Mouse (Mus musculus): Measurements from ENCODE around the gene Atp2a2. TPM values are rescaled to one million over a fixed set of nuclear protein-coding genes. Genes with fewer than 3 reads are reported as not detected.

Atp2a2 gene
- total RNA-seq, 1 experiment = 372 TPM

DNA sequence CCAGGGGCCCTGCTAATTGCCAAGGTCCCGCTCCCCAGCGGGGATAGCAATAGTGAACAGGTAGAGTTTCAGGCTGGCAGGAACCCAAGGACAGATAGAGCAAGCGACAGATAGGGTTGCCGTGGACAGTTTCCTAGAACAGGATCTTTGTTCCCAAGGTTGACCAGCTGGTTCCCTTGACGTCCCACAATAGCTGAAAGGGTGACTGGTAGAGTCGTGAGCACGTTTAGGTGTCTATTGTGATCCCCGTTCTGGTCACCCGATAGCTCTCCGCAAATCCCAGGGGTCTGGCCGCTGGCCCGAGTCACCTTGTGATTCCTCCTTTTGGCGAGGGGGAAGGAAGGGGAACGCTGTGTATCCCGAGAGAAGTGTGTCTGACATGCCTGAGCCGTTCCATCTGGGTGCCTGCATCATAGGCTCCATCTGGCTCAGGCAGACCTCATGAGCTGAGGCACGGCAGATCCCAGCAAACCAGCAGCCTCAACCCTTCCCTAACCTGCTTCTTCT, 8.7 kb upstream of the Atp2a2 start:
- peak overlapping the region; percentile 9 for H3K27ac ChIP-seq (ENCODE audit: insufficient read depth, low read depth, low read length, poor library complexity, severe bottlenecking)
- TF ChIP-seq HCFC1 (IDR thresholded peaks at IDR 0.05; ENCODE audit: borderline replicate concordance, insufficient read depth, low read length) (no peak), ZC3H11A (IDR thresholded peaks at IDR 0.05; ENCODE audit: borderline replicate concordance, low read depth, low read length) (no peak), MAFK (IDR thresholded peaks at IDR 0.05; ENCODE audit: insufficient read depth, low read depth, low read length) (no peak)
- in situ Hi-C loops (cut with MboI; ENCODE audit: low sequenced_read_pairs in 2 of 2, unreplicated experiment in 2 of 2) = no loop called here
- peak overlapping the region; percentile 38 to 53 for H3K4me3 ChIP-seq (ENCODE audit: insufficient read depth in 1 of 2, low read depth in 1 of 2, low read length in 2 of 2, poor library complexity in 1 of 2, severe bottlenecking in 1 of 2)
- H3K36me3 ChIP-seq (ENCODE audit: control insufficient read depth, insufficient read depth, low read length, poor library complexity, severe bottlenecking) = no peaks in the 10 kb centered on the region
- no peaks in the 10 kb centered on the region for H3K9me3 ChIP-seq (ENCODE audit: control insufficient read depth, insufficient read depth, low read depth, low read length)
- peak overlapping the region; percentile 60; the same call in 1 of the 2 replicates for H3K9ac ChIP-seq (ENCODE audit: insufficient read depth, low read depth, low read length, poor library complexity, severe bottlenecking)
- H3K4me1 ChIP-seq (ENCODE audit: control insufficient read depth in 2 of 2, insufficient read depth in 2 of 2, low read length in 2 of 2, poor library complexity in 1 of 2) = peaks cover 12 to 26% of the 10 kb centered on the region in 2 experiments
- no peak for DNase-seq (ENCODE audit: low read depth, low spot score)

DNA sequence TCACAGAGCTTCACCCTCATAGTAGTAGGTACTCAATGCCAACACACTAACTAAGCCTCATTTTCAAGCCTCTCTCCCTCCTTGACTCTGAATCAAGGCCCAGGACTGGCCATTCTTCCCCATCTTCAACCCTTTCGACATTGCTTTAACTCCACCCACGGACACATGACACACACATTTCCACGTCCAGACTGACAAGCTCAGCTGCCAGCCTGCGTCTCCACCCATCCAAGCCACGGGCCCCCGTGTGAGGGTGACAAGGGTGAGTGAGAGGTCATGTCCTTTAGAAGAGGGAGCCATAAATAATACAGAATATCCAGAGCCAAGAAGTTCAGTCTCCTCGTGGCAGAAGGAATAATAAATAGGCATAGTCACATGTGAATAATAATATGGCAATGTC, 7.6 kb upstream of the Atp2a2 start:
- H3K9ac ChIP-seq (ENCODE audit: insufficient read depth, low read depth, low read length, poor library complexity, severe bottlenecking) = no peak overlapping the region
- H3K4me3 ChIP-seq (ENCODE audit: insufficient read depth in 1 of 2, low read depth in 1 of 2, low read length in 2 of 2, poor library complexity in 1 of 2, severe bottlenecking in 1 of 2) = no peak overlapping the region
- H3K36me3 ChIP-seq (ENCODE audit: control insufficient read depth, insufficient read depth, low read length, poor library complexity, severe bottlenecking) = no peaks in the 10 kb centered on the region
- in situ Hi-C loops (cut with MboI; ENCODE audit: low sequenced_read_pairs in 2 of 2, unreplicated experiment in 2 of 2) = no loop called here
- no peaks in the 10 kb centered on the region for H3K9me3 ChIP-seq (ENCODE audit: control insufficient read depth, insufficient read depth, low read depth, low read length)
- no peak for TF ChIP-seq ZC3H11A (IDR thresholded peaks at IDR 0.05; ENCODE audit: borderline replicate concordance, low read depth, low read length)
- no peak for TF ChIP-seq ZNF384 (IDR thresholded peaks at IDR 0.05; ENCODE audit: low read depth, low read length)
- no peak for TF ChIP-seq CHD2 (IDR thresholded peaks at IDR 0.05; ENCODE audit: low read depth, low read length)
- TF ChIP-seq HCFC1 (IDR thresholded peaks at IDR 0.05; ENCODE audit: borderline replicate concordance, insufficient read depth, low read length) = no peak
- TF ChIP-seq MAFK (IDR thresholded peaks at IDR 0.05; ENCODE audit: insufficient read depth, low read depth, low read length) = no peak
- peaks cover 14 to 26% of the 10 kb centered on the region in 2 experiments for H3K4me1 ChIP-seq (ENCODE audit: control insufficient read depth in 2 of 2, insufficient read depth in 2 of 2, low read length in 2 of 2, poor library complexity in 1 of 2)
- no peak overlapping the region for H3K27ac ChIP-seq (ENCODE audit: insufficient read depth, low read depth, low read length, poor library complexity, severe bottlenecking)
- no peak for DNase-seq (ENCODE audit: low read depth, low spot score)

DNA sequence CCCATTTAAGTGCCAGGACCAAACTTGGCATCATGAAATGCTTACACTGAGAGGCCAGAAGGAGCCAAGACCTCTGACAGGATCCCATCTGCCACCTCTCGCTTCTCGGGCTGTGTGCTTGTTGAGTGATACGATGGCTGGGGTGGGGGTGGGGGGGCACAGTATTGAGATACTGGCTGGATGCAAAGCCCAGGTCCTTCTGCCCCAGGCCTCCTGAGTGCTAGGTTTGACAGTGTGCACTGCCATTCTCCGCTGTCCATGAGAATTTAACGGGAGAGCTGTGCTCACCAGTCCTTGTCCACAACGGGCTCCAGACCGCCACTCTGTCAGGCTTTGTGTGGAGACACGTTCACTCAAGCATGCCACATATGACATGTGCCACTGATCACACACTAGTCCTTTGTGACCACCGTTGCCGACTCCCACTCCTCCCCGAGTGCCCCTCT, 6.9 kb upstream of the Atp2a2 start:
- Histone ChIP-seq H3K9me3 (ENCODE audit: control insufficient read depth, insufficient read depth, low read depth, low read length) (no peaks in the 10 kb centered on the region), H3K27ac (ENCODE audit: insufficient read depth, low read depth, low read length, poor library complexity, severe bottlenecking) (no peak overlapping the region; the same call in 1 of the 2 replicates), H3K9ac (ENCODE audit: insufficient read depth, low read depth, low read length, poor library complexity, severe bottlenecking) (no peak overlapping the region), H3K4me3 (ENCODE audit: insufficient read depth in 1 of 2, low read depth in 1 of 2, low read length in 2 of 2, poor library complexity in 1 of 2, severe bottlenecking in 1 of 2) (no peak overlapping the region), H3K4me1 (ENCODE audit: control insufficient read depth in 2 of 2, insufficient read depth in 2 of 2, low read length in 2 of 2, poor library complexity in 1 of 2) (peaks cover 14 to 26% of the 10 kb centered on the region in 2 experiments), H3K36me3 (ENCODE audit: control insufficient read depth, insufficient read depth, low read length, poor library complexity, severe bottlenecking) (no peaks in the 10 kb centered on the region)
- no peak for TF ChIP-seq CHD2 (IDR thresholded peaks at IDR 0.05; ENCODE audit: low read depth, low read length)
- no peak for TF ChIP-seq MAFK (IDR thresholded peaks at IDR 0.05; ENCODE audit: insufficient read depth, low read depth, low read length)
- TF ChIP-seq ZNF384 (IDR thresholded peaks at IDR 0.05; ENCODE audit: low read depth, low read length) = no peak
- in situ Hi-C loops (cut with MboI; ENCODE audit: low sequenced_read_pairs in 2 of 2, unreplicated experiment in 2 of 2) = no loop called here
- no peak for DNase-seq (ENCODE audit: low read depth, low spot score)

DNA sequence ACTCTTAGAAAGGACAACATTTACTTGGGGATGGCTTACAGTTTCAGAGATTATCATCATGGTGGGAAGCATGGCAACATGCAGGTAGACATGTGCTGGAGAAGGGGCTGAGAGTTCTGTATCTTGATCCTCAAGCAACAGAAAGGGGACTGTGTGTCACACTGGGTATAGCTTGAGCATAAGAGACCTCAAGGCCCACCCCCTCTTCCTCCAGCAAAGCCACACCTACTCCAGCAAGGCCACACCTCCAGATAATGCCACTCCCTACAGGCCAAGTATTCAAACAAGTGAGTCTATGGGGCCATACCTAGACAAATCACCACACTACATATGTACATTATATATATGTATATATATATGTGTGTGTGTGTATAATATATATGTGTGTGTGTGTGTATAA, 5.4 kb upstream of the Atp2a2 start:
- no peak overlapping the region for H3K27ac ChIP-seq (ENCODE audit: insufficient read depth, low read depth, low read length, poor library complexity, severe bottlenecking)
- H3K4me3 ChIP-seq (ENCODE audit: insufficient read depth in 1 of 2, low read depth in 1 of 2, low read length in 2 of 2, poor library complexity in 1 of 2, severe bottlenecking in 1 of 2) = no peak overlapping the region
- H3K9ac ChIP-seq (ENCODE audit: insufficient read depth, low read depth, low read length, poor library complexity, severe bottlenecking) = no peak overlapping the region
- no peak for DNase-seq (ENCODE audit: low read depth, low spot score)
- in situ Hi-C loops (cut with MboI; ENCODE audit: low sequenced_read_pairs in 2 of 2, unreplicated experiment in 2 of 2) = no loop called here
- no peaks in the 10 kb centered on the region for H3K9me3 ChIP-seq (ENCODE audit: control insufficient read depth, insufficient read depth, low read depth, low read length)
- H3K4me1 ChIP-seq (ENCODE audit: control insufficient read depth in 2 of 2, insufficient read depth in 2 of 2, low read length in 2 of 2, poor library complexity in 1 of 2) = peaks cover 14 to 25% of the 10 kb centered on the region in 2 experiments
- no peaks in the 10 kb centered on the region for H3K36me3 ChIP-seq (ENCODE audit: control insufficient read depth, insufficient read depth, low read length, poor library complexity, severe bottlenecking)
- TF ChIP-seq ZNF384 (IDR thresholded peaks at IDR 0.05; ENCODE audit: low read depth, low read length) (no peak), MAFK (IDR thresholded peaks at IDR 0.05; ENCODE audit: insufficient read depth, low read depth, low read length) (no peak)

DNA sequence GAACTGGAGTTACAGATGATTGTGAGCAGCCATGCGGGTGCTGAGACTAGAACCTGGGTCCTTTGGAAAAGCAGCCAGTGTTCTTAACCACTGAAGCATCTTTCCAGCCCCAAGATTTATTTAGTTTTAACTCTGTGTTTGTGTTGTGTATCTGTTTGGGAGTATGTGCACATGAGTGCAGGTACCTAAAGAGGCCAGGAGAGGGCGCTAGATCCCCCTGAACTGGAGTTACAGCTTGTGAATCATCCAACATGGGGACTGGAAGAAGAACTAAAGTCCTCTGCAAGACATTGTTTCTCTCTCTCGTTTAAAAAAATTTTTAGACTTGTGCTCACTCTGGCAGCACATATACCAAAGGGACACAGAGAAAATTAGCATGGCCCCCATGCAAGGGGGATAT, 4.4 kb upstream of the Atp2a2 start:
- in situ Hi-C loops (cut with MboI; ENCODE audit: low sequenced_read_pairs in 2 of 2, unreplicated experiment in 2 of 2) = no loop called here

More for the DNA sequence above, 4.4 kb upstream of the Atp2a2 start:
- no peaks in the 10 kb centered on the region for H3K36me3 ChIP-seq (ENCODE audit: control insufficient read depth, insufficient read depth, low read length, poor library complexity, severe bottlenecking)
- DNase-seq (ENCODE audit: low read depth, low spot score) = no peak
- TF ChIP-seq ZC3H11A (IDR thresholded peaks at IDR 0.05; ENCODE audit: borderline replicate concordance, low read depth, low read length) (no peak), ZNF384 (IDR thresholded peaks at IDR 0.05; ENCODE audit: low read depth, low read length) (no peak), CHD2 (IDR thresholded peaks at IDR 0.05; ENCODE audit: low read depth, low read length) (no peak), HCFC1 (IDR thresholded peaks at IDR 0.05; ENCODE audit: borderline replicate concordance, insufficient read depth, low read length) (no peak), MAFK (IDR thresholded peaks at IDR 0.05; ENCODE audit: insufficient read depth, low read depth, low read length) (no peak)
- no peak overlapping the region for H3K27ac ChIP-seq (ENCODE audit: insufficient read depth, low read depth, low read length, poor library complexity, severe bottlenecking)
- no peak overlapping the region for H3K4me3 ChIP-seq (ENCODE audit: insufficient read depth in 1 of 2, low read depth in 1 of 2, low read length in 2 of 2, poor library complexity in 1 of 2, severe bottlenecking in 1 of 2)
- H3K4me1 ChIP-seq (ENCODE audit: control insufficient read depth in 2 of 2, insufficient read depth in 2 of 2, low read length in 2 of 2, poor library complexity in 1 of 2) = peaks cover 6 to 20% of the 10 kb centered on the region in 2 experiments
- H3K9ac ChIP-seq (ENCODE audit: insufficient read depth, low read depth, low read length, poor library complexity, severe bottlenecking) = no peak overlapping the region
- H3K9me3 ChIP-seq (ENCODE audit: control insufficient read depth, insufficient read depth, low read depth, low read length) = no peaks in the 10 kb centered on the region

All from ES-E14 (cell line).